ENCODE assay signal across 16 mouse cellular contexts in the genomic region with DNA sequence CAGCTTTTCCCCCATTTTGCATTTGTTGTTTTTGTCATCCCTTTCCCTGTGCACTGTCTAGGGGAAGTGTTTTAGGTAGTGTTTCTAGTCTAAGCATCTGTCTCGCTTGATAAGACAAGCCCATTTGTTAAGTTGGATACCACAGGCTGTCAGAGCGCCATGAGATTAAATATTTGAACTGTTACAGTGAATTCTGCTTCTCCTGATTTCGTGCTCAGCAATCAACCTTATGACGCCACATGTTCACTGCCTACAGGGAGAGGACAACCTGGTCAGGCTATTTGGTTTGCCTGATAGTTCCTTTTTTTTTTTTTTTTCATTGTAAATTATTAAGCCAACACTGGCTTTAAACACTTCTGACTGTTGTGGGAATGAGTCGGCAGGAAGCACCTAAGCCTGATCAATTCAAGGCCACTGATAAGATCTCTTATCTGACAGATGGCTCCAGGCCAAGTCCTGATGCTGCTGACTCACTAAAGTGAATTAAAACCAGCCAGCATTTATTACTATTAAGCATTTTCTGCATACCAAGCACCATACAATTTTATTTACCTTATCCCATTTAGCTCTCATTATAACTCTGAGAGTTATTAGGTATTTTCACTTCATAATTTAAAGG.
DNase-seq lines count a peak whose midpoint lies in the region; ATAC-seq and TF ChIP-seq lines count a peak whose summit lies in the region.
"Had no signal": no experiment of that assay in that cellular context is flagged by ENCODE, and none has a peak within 500 bp of the region (broad histone marks: within the 10 kb centered on the region; RNA-seq: fewer than 3 reads in every experiment).

No protein-coding gene starts in this region.

- H3K27me3 ChIP-seq in kidney, adult 2 months (replicated peaks; ENCODE audit: control insufficient read depth, insufficient read depth, low read length) = no peaks in the 10 kb centered on the region
- no peaks in the 10 kb centered on the region for H3K27me3 ChIP-seq in kidney, embryonic 15.5 days
- no peaks in the 10 kb centered on the region for H3K27me3 ChIP-seq in liver, embryonic 12.5 days (replicated peaks)
- no peaks in the 10 kb centered on the region for H3K27me3 ChIP-seq in stomach, postnatal 0 days (ENCODE audit: control insufficient read depth, insufficient read depth, low read length)
- H3K27me3 ChIP-seq: embryonic facial prominence, embryonic 12.5 days; forebrain, embryonic 12.5 days; heart, embryonic 15.5 days; limb, embryonic 13.5 days had no signal

- TF ChIP-seq EP300 in stomach, postnatal 0 days (optimal IDR thresholded peaks at IDR 0.05) = no peak

- no peaks in the 10 kb centered on the region for H3K4me1 ChIP-seq in kidney, adult 2 months (ENCODE audit: control insufficient read depth, insufficient read depth, low read length)
- no peaks in the 10 kb centered on the region for H3K4me1 ChIP-seq in kidney, embryonic 15.5 days
- no peaks in the 10 kb centered on the region for H3K4me1 ChIP-seq in liver, embryonic 12.5 days
- no peaks in the 10 kb centered on the region for H3K4me1 ChIP-seq in stomach, postnatal 0 days (replicated peaks; ENCODE audit: control insufficient read depth, insufficient read depth)
- H3K4me1 ChIP-seq: embryonic facial prominence, embryonic 12.5 days; forebrain, embryonic 12.5 days; heart, embryonic 15.5 days; limb, embryonic 13.5 days had no signal

- H3K9me3 ChIP-seq in kidney, embryonic 15.5 days (replicated peaks) = no peaks in the 10 kb centered on the region
- H3K9me3 ChIP-seq in liver, embryonic 12.5 days (replicated peaks) = no peaks in the 10 kb centered on the region
- no peaks in the 10 kb centered on the region for H3K9me3 ChIP-seq in stomach, postnatal 0 days (ENCODE audit: control insufficient read depth, low read length)
- H3K9me3 ChIP-seq: embryonic facial prominence, embryonic 12.5 days; forebrain, embryonic 12.5 days; heart, embryonic 15.5 days; limb, embryonic 13.5 days had no signal

- no peak for TF ChIP-seq CTCF in kidney, adult 2 months (conservative IDR thresholded peaks at IDR 0.05; ENCODE audit: insufficient read depth, insufficient read length, low read depth, low read length)
- TF ChIP-seq CTCF in stomach, postnatal 0 days (IDR thresholded peaks at IDR 0.05; ENCODE audit: low read depth) = no peak

- H3K9ac ChIP-seq in kidney, embryonic 15.5 days = no peak overlapping the region
- no peak overlapping the region for H3K9ac ChIP-seq in liver, embryonic 12.5 days
- H3K9ac ChIP-seq in stomach, postnatal 0 days (ENCODE audit: low read length) = no peak overlapping the region
- H3K9ac ChIP-seq: embryonic facial prominence, embryonic 12.5 days; forebrain, embryonic 12.5 days; heart, embryonic 15.5 days; limb, embryonic 13.5 days had no signal

- no peaks in the 10 kb centered on the region for H3K36me3 ChIP-seq in kidney, adult 2 months (ENCODE audit: control insufficient read depth, insufficient read depth, low read length)
- no peaks in the 10 kb centered on the region for H3K36me3 ChIP-seq in kidney, embryonic 15.5 days
- H3K36me3 ChIP-seq in liver, embryonic 12.5 days = no peaks in the 10 kb centered on the region
- no peaks in the 10 kb centered on the region for H3K36me3 ChIP-seq in stomach, postnatal 0 days (ENCODE audit: control insufficient read depth, insufficient read depth, low read length)
- H3K36me3 ChIP-seq: embryonic facial prominence, embryonic 12.5 days; forebrain, embryonic 12.5 days; heart, embryonic 15.5 days; limb, embryonic 13.5 days had no signal

- ATAC-seq in kidney, embryonic 15.5 days (replicated peaks; ENCODE audit: low FRiP score) = no peak; the same call in 1 of the 2 replicates
- ATAC-seq in liver, embryonic 12.5 days = peak; percentile 79
- peak; percentile 60 for ATAC-seq in stomach, postnatal 0 days (ENCODE audit: low FRiP score, low TSS enrichment)
- no peak for ATAC-seq in monocyte, adult 5-6 weeks (replicated peaks; ENCODE audit: insufficient number of reproducible peaks, low FRiP score, low TSS enrichment, poor library complexity, severe bottlenecking)
- ATAC-seq: hindbrain, postnatal 0 days had no signal

- no peak overlapping the region for H3K27ac ChIP-seq in kidney, adult 2 months (ENCODE audit: insufficient read depth, low read depth, low read length)
- H3K27ac ChIP-seq in kidney, embryonic 15.5 days = no peak overlapping the region
- peak overlapping the region; percentile 25; the same call in 1 of the 2 replicates for H3K27ac ChIP-seq in liver, embryonic 12.5 days
- no peak overlapping the region for H3K27ac ChIP-seq in stomach, postnatal 0 days (replicated peaks)
- H3K27ac ChIP-seq: embryonic facial prominence, embryonic 12.5 days; forebrain, embryonic 12.5 days; heart, embryonic 15.5 days; hindbrain, postnatal 0 days; limb, embryonic 13.5 days had no signal

- H3K4me2 ChIP-seq in kidney, embryonic 15.5 days = no peak overlapping the region
- no peak overlapping the region for H3K4me2 ChIP-seq in liver, embryonic 12.5 days
- no peak overlapping the region for H3K4me2 ChIP-seq in stomach, postnatal 0 days (replicated peaks; ENCODE audit: low read depth)
- H3K4me2 ChIP-seq: embryonic facial prominence, embryonic 12.5 days; forebrain, embryonic 12.5 days; heart, embryonic 15.5 days; limb, embryonic 13.5 days had no signal

- DNase-seq in kidney, adult 2 months = peak; percentile 3
- peak; percentile 45 to 46 for DNase-seq in adrenal gland, postnatal 36 days
- DNase-seq in stomach, postnatal 0 days (ENCODE audit: low spot score) = peak; percentile 18
- no peak for DNase-seq in heart, postnatal 4 days
- DNase-seq in layer of hippocampus, adult 8-10 months (ENCODE audit: low spot score in 2 of 2) = no peak
- DNase-seq: cerebellum, postnatal 25 days; gastrocnemius, postnatal 10 days; thymus, postnatal 25 days had no signal

- no peak for TF ChIP-seq POLR2A in kidney, adult 2 months (IDR thresholded peaks at IDR 0.05; ENCODE audit: low read depth, low read length)

- WGBS in kidney, adult 2 months = 11% methylated on average over 5 of the region's 5 CpGs
- WGBS in kidney, embryonic 15.5 days = 42% methylated on average over 5 of the region's 5 CpGs
- WGBS in liver, embryonic 12.5 days (ENCODE audit: insufficient replicate concordance) = 12% methylated on average over 5 of the region's 5 CpGs
- 41% methylated on average over 5 of the region's 5 CpGs for WGBS in stomach, postnatal 0 days

- H3K4me3 ChIP-seq in kidney, adult 2 months (ENCODE audit: insufficient read depth, low read depth, low read length) = no peak overlapping the region
- no peak overlapping the region for H3K4me3 ChIP-seq in kidney, embryonic 15.5 days (replicated peaks)
- no peak overlapping the region for H3K4me3 ChIP-seq in liver, embryonic 12.5 days
- no peak overlapping the region for H3K4me3 ChIP-seq in stomach, postnatal 0 days (ENCODE audit: low read depth, low read length)
- H3K4me3 ChIP-seq: embryonic facial prominence, embryonic 12.5 days; forebrain, embryonic 12.5 days; heart, embryonic 15.5 days; limb, embryonic 13.5 days had no signal

Comparison
In these comparisons a context has a peak if more than half of its experiments do, and no peak if none do; other contexts are left out.
1. DNase-seq: peak in kidney, adult 2 months (single experiment), adrenal gland, postnatal 36 days (2 of 2) and stomach, postnatal 0 days (single experiment); none in heart, postnatal 4 days (single experiment) and layer of hippocampus, adult 8-10 months (0 of 2).
2. ATAC-seq: peak in liver, embryonic 12.5 days (single experiment) and stomach, postnatal 0 days (single experiment); none in kidney, embryonic 15.5 days (single experiment) and monocyte, adult 5-6 weeks (single experiment).